Mouse (Mus musculus) splenic B cell, adult 2 months (primary cell): Measurements from ENCODE around the gene Zfp618.

Experiments
- DNase-seq: peaks from one replicate; pipeline ENCODE4 v3.0.0-alpha.2; 2011; ENCODE audit warnings: low read depth, low spot score
- H3K27me3 ChIP-seq: 2 replicates; pipeline ENCODE4 v1.6.1; 2012; ENCODE audit warnings: mild to moderate bottlenecking, low read length, moderate library complexity, mixed read lengths; ENCODE audit not compliant: control insufficient read depth, poor library complexity, insufficient read depth, severe bottlenecking
- H3K36me3 ChIP-seq: 2 replicates; pipeline ENCODE4 v1.6.1; 2012; ENCODE audit warnings: mild to moderate bottlenecking, low read length, moderate library complexity, mixed read lengths; ENCODE audit not compliant: control insufficient read depth, poor library complexity, insufficient read depth, severe bottlenecking

The Zfp618 gene

DNA sequence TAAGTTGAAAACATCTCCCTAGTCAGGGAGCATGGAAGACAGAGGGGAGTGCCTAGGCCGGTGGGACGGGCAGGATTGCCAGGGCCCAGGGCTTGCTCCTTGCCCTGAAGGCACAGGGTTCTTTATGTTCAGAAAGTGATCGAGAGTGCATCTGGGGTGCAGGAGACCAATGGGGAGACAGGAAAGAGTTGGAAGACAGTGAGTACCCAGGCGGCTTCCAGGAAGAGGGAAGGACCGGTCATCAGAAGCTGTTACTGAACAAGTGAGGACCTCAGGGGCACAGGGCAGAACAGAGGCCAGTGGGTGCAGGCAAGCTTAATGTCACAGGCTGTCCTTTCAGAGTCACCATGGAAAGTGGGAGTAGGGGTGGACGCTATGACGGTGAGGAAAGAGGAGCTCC, 192.8 kb downstream of the Zfp618 start:
- no peak for DNase-seq
- Histone ChIP-seq H3K36me3 (no peaks in the 10 kb centered on the region), H3K27me3 (no peaks in the 10 kb centered on the region)

DNA sequence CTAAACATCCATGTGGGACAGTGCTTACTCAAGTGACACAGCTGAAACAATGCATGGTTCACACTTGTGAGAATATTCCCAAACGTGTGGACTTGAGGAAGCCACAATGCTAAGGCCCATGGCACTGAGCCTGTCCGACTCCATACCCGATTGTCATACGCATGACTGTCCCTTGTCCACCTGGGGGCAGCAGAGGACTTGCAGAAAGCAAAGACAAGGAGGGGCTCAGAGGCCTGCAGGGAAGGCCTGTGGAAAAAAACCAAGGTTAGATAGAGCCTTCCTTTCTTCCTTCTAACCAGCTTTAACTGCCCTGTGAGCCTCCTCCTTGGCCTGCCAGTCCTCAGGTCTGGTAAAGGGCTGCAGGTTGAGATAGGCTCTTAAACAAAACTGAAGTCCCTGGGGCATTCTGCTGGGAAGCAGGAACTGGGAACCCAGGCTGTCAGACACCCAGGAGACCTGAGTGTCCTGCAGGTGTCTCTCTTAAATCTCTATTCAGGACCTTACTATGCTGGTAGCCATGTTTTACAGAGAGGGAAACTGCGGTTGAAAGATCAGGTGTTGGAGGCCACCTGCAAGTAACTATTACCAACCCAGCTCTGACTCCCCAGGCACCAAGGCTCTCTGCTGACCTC, 193.7 kb downstream of the Zfp618 start:
- H3K36me3 ChIP-seq, result no peaks in the 10 kb centered on the region
- no peaks in the 10 kb centered on the region for H3K27me3 ChIP-seq
- DNase-seq, result peak; percentile 66

DNA sequence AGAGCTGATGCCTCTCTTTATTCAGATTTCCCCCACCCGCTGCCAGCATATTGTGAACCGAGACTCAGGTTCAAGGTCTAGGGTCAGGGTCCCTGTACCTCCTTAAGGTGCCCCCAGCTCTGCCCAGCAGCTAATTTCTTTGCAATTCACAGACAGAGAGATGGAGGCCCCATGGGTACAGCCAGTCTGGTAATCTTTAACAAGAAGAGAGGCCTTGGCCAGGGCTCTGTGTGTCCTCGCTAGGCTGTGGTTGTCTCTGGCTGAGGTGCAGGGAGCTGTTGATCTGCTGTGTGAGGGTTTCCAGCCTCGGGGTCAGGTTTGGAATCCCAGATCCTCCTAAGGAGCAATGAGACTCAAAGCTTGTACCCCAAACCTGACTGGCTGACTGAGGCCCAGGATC, 200.3 kb downstream of the Zfp618 start:
- Histone ChIP-seq H3K27me3 (no peaks in the 10 kb centered on the region), H3K36me3 (no peaks in the 10 kb centered on the region)
- no peak for DNase-seq

DNA sequence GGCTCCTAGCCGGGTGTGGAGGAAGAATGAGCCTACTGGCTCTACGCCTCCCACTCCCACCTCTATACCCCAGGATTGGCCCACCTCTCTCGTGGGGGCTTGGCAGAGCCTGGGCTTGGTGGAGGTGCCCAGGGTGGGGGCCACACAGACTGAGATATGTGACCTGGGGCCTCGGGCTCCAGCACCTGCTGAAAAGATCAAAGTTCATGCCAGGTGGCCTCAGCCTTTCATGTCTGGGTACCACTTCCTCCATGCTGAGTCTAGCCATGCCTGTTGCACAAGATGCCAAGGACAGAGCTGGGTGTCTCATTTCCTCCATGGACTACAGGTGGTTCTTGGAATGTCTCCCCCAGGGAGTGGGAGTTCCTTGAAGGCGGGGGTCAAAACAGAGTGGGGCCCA, 200.9 kb downstream of the Zfp618 start:
- no peak for DNase-seq
- Histone ChIP-seq H3K27me3 (no peaks in the 10 kb centered on the region), H3K36me3 (no peaks in the 10 kb centered on the region)

DNA sequence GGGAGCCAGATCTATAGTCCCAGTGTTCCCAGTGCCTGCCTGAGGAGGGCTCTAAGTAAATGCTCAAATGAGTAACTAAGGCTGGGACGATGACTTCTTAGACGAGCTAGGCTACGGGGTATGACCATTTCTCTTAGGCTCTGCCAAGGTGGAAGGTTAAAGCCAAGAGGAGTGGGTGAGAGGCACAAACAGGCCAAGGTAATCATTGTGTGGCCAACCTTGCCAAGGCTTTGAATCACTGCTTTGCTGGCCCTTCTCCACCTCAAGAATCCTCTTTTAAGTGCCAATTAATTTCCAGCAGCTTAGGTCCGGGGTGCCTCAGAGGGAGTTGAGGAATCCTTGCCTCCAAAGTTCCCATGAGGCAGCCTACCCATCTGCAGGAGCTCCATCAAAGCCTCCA, 204.7 kb downstream of the Zfp618 start:
- Histone ChIP-seq H3K36me3 (no peaks in the 10 kb centered on the region), H3K27me3 (no peaks in the 10 kb centered on the region)
- no peak for DNase-seq

DNA sequence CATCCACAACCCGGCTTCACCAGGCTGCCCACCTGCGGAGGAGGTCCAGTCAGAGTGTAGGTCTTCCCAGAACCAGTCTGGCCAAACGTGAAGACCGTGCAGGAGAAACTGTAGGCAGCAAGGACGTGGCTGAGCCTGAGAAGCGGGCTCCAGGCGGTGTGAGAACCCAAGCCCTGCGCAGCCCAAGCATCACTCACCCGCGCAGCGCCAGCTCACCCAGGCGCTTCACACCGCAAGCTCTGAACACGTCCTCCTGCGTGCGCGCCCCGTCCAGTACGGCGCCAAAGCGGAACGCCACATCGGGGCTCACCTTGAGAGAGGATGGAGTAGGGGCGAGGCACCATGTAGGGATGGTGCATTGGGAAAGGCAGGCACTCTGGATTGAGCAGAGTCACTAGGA, 205.7 kb downstream of the Zfp618 start:
- no peak for DNase-seq
- H3K27me3 ChIP-seq, result no peaks in the 10 kb centered on the region
- H3K36me3 ChIP-seq, result no peaks in the 10 kb centered on the region

DNA sequence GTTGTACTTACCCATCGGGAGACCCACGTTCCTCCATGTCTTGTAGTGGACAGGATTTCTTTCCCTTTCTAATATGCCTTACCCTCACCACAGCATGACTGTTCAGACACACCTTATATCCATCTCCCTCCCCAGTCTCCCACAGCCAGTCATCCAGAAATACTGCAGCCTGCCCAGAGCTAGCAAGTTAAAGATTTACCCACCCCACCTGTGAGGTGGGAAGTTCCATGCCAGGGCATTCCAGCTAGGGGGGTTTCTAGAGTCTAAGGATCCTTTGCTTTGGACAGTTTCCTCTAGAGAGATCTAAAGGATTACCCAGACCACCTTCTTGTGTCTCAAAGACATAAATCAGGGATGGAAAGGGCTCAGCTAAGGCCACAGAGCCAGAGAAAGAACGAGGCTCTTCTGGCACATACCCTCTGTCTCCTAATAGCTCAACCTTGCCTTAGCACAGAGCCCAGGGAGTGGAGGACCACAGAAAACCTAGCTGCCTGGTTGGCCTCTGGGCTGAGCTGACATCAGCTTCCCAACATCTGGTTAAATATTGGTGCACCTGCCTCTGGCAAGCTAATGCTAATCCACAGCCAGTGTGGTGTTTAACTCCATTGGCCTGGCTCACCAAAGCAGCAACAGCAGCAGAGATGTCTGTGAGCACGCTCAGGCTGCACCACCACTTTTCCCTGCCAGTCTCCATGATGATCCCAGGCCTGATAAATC, 206.8 kb downstream of the Zfp618 start, which contains the start of gene Kif12:
Gene Kif12 (minus strand): TSS at position 163 of the 717 bp plus-strand sequence.
- H3K27me3 ChIP-seq, result no peaks in the 10 kb centered on the region
- H3K36me3 ChIP-seq, result no peaks in the 10 kb centered on the region
- DNase-seq, result no peak

DNA sequence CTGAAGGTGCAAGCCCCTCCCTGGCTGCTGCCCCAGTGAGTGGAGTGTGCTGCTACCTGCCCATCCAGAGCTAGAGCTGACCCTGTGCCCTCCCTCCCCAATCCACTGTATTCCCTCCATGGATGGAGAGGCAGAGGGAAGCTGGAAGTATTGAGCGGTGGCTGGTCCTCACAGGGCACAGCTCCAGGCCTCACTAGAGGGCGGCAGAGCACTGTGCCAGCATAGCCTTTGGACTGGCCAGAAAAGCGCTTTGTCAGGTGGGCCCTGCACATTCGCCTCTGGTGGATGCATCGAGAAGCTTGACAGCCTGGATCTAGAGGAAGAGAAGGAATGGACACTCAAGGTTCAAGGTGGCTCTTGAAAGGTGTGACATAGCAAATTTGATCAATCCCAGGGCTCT, 216.2 kb downstream of the Zfp618 start:
- peak; percentile 65 for DNase-seq
- Histone ChIP-seq H3K36me3 (no peaks in the 10 kb centered on the region), H3K27me3 (no peaks in the 10 kb centered on the region)

DNA sequence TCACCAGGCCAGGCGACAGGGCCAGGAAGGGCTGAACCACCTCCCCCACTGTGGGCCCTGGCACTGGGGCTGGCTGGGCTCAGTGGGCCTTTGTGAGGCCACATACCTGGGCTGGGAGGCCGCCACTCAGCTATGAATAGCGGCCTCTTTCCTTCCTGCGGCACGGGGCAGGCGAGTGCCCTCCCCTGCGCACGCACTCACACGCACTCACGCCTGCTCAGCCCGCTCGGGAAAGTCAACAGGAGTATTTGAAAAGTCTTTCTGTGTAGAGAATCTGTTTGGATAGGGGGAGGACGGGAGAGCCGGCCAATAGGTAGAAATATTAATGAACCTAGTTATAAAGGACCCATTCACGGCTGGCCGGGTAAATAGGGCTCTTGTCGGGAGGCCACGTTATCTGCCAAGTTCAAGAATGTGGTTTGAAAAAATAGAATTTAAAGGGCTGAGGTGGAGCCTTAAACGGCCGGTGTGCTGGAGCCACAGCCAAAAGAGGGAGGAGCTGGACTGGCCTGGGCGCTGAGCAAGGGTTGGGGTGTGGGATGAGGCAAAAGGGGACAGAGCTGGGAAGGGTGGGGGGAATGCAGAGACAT, 221.0 kb downstream of the Zfp618 start:
- H3K27me3 ChIP-seq, result no peaks in the 10 kb centered on the region
- no peaks in the 10 kb centered on the region for H3K36me3 ChIP-seq
- no peak for DNase-seq
